Mouse (Mus musculus) urinary bladder, postnatal 10 days (tissue): ENCODE measurements around the gene Olfr237-ps1.
"Not testable (repeated sequence)": the region's sequence is repeated elsewhere in the genome, so short reads cannot be mapped to it uniquely, and the experiment has no call there.

Experiments
- DNase-seq: peaks from one replicate; pipeline ENCODE4 v3.0.0; 2022; ENCODE audit warnings: low spot score

The Olfr237-ps1 gene

GRCm38 (mm10) chr6:43146267-43146666 is at the start of gene Olfr237-ps1:
Gene Olfr237-ps1, plus strand, starts transcription at chr6:43146567.
- not testable (repeated sequence) for DNase-seq

- not testable (repeated sequence) for DNase-seq
These were observed 40.3 kb upstream of the Olfr237-ps1 start, which contains the start of gene Olfr441 for GRCm38 (mm10) chr6:43106069-43106468. Gene Olfr441, plus strand, starts transcription at chr6:43106369.

GRCm38 (mm10) chr6:43159502-43159901 is 13.1 kb downstream of the Olfr237-ps1 start:
- DNase-seq: no peak

GRCm38 (mm10) chr6:43162982-43163381 is 16.6 kb downstream of the Olfr237-ps1 start, which contains the start of gene Olfr437:
Gene Olfr437, plus strand, starts transcription at chr6:43163282.
- DNase-seq: no peak

- DNase-seq: no peak
These were observed 20.9 kb downstream of the Olfr237-ps1 start for GRCm38 (mm10) chr6:43167246-43167645.

GRCm38 (mm10) chr6:43171840-43172239 is 25.5 kb downstream of the Olfr237-ps1 start, which contains the start of gene Olfr13:
Gene Olfr13, plus strand, starts transcription at chr6:43172140.
- DNase-seq: no peak

- DNase-seq: no peak
These were observed 31.8 kb downstream of the Olfr237-ps1 start for GRCm38 (mm10) chr6:43178129-43178528.

GRCm38 (mm10) chr6:43178584-43179501 is 32.5 kb downstream of the Olfr237-ps1 start:
- no peak for DNase-seq

GRCm38 (mm10) chr6:43190986-43191385 is 44.6 kb downstream of the Olfr237-ps1 start:
- no peak for DNase-seq

GRCm38 (mm10) chr6:43196781-43197180 is 50.4 kb downstream of the Olfr237-ps1 start, which contains the start of gene Olfr435:
Gene Olfr435, plus strand, starts transcription at chr6:43197146.
- no peak for DNase-seq

GRCm38 (mm10) chr6:43198094-43198493 is 51.7 kb downstream of the Olfr237-ps1 start:
- no peak for DNase-seq

- DNase-seq: no peak
These were observed 56.4 kb downstream of the Olfr237-ps1 start for GRCm38 (mm10) chr6:43202786-43203185.

GRCm38 (mm10) chr6:43205355-43205754 is 59.0 kb downstream of the Olfr237-ps1 start:
- DNase-seq: no peak
